Mouse (Mus musculus) neural tube, embryonic 11.5 days (tissue): ENCODE measurements at regions not wholly inside any gene's neighbourhood (a gene's known extent, or its start where the extent isn't known, plus 50 kb on each side); places are given as distances from the start of the nearest gene placed in this dataset.

Experiments used
- ATAC-seq: fragments of 200-750 bp; cut with Nextera tagmentation; 2 replicates; pipeline ENCODE4 v1.8.0; 2017; ENCODE audit warnings: moderate number of reproducible peaks, mild to moderate bottlenecking, moderate TSS enrichment, moderate library complexity; ENCODE audit not compliant: insufficient read depth, low FRiP score, low TSS enrichment
- DNase-seq: peaks from one replicate; pipeline ENCODE4 v3.0.0-alpha.2; 2015; ENCODE audit warnings: low spot score
- H3K27ac ChIP-seq: fragments of 300-500 bp; sonication (generic); 2 replicates; pipeline ENCODE4 v1.5.1; 2014; ENCODE audit warnings: low read depth, mild to moderate bottlenecking, low read length
- H3K27me3 ChIP-seq: fragments of 300-500 bp; sonication (generic); 2 replicates; pipeline ENCODE4 v1.6.1; 2014; ENCODE audit warnings: mild to moderate bottlenecking, low read length, mixed read lengths; ENCODE audit not compliant: control insufficient read depth, insufficient read depth
- H3K36me3 ChIP-seq: fragments of 300-500 bp; sonication (generic); 2 replicates; pipeline ENCODE4 v1.6.1; 2014; ENCODE audit warnings: mild to moderate bottlenecking, low read length, moderate library complexity, mixed read lengths; ENCODE audit not compliant: control insufficient read depth, insufficient read depth
- H3K4me1 ChIP-seq: fragments of 300-500 bp; sonication (generic); 2 replicates; pipeline ENCODE4 v1.6.1; 2014; ENCODE audit warnings: low read length, mixed read lengths; ENCODE audit not compliant: control insufficient read depth, insufficient read depth
- H3K4me2 ChIP-seq: fragments of 300-500 bp; sonication (generic); 2 replicates; pipeline ENCODE4 v1.6.1; 2014; ENCODE audit warnings: low read depth, mild to moderate bottlenecking, moderate library complexity
- H3K4me3 ChIP-seq: fragments of 300-500 bp; sonication (generic); 2 replicates; pipeline ENCODE4 v1.5.1; 2014; ENCODE audit warnings: low read depth, low read length
- H3K9ac ChIP-seq: fragments of 300-500 bp; sonication (generic); 2 replicates; pipeline ENCODE4 v1.6.1; 2014; ENCODE audit warnings: mild to moderate bottlenecking, low read length
- H3K9me3 ChIP-seq: fragments of 300-500 bp; sonication (generic); 2 replicates; pipeline ENCODE4 v1.6.1; 2016; ENCODE audit warnings: low read length; ENCODE audit not compliant: control insufficient read depth
- WGBS: fragments of 180-500 bp; shearing (Covaris S2); extraction: QIAGEN DNeasy Blood & Tissue Kit; methylation state at CpG from one replicate; pipeline ENCODE4 v1.1.7; 2014; 5-methylcytosine and 5-hydroxymethylcytosine counted together

GRCm38 (mm10) chr14:110047748-110048147 is 707.2 kb downstream of the Slitrk6 start:
- no peak for ATAC-seq
- DNase-seq: no peak
- 83% methylated on average over 3 of the region's 3 CpGs for WGBS

GRCm38 (mm10) chr14:110043211-110043610 is 711.7 kb downstream of the Slitrk6 start:
- Histone ChIP-seq H3K36me3 (no peaks in the 10 kb centered on the region), H3K4me1 (no peaks in the 10 kb centered on the region), H3K27me3 (no peaks in the 10 kb centered on the region), H3K9me3 (no peaks in the 10 kb centered on the region), H3K4me3 (no peak overlapping the region), H3K9ac (no peak overlapping the region), H3K4me2 (no peak overlapping the region), H3K27ac (no peak overlapping the region)
- DNase-seq: no peak
- ATAC-seq: no peak

More at GRCm38 (mm10) chr14:110047748-110048147, 707.2 kb downstream of the Slitrk6 start:
- H3K4me3 ChIP-seq: no peak overlapping the region
- H3K4me2 ChIP-seq: no peak overlapping the region
- no peaks in the 10 kb centered on the region for H3K4me1 ChIP-seq
- no peaks in the 10 kb centered on the region for H3K27me3 ChIP-seq
- no peak overlapping the region for H3K9ac ChIP-seq
- H3K36me3 ChIP-seq: no peaks in the 10 kb centered on the region
- no peaks in the 10 kb centered on the region for H3K9me3 ChIP-seq
- H3K27ac ChIP-seq: no peak overlapping the region

- Histone ChIP-seq H3K9ac (no peak overlapping the region), H3K9me3 (no peaks in the 10 kb centered on the region), H3K4me3 (no peak overlapping the region), H3K36me3 (no peaks in the 10 kb centered on the region), H3K4me1 (no peaks in the 10 kb centered on the region), H3K4me2 (no peak overlapping the region), H3K27ac (no peak overlapping the region), H3K27me3 (no peaks in the 10 kb centered on the region)
- DNase-seq (no peak), ATAC-seq (no peak)
- 81% methylated on average over 3 of the region's 3 CpGs for WGBS
These were observed 733.1 kb downstream of the Slitrk6 start for GRCm38 (mm10) chr14:110021812-110022211.

DNA sequence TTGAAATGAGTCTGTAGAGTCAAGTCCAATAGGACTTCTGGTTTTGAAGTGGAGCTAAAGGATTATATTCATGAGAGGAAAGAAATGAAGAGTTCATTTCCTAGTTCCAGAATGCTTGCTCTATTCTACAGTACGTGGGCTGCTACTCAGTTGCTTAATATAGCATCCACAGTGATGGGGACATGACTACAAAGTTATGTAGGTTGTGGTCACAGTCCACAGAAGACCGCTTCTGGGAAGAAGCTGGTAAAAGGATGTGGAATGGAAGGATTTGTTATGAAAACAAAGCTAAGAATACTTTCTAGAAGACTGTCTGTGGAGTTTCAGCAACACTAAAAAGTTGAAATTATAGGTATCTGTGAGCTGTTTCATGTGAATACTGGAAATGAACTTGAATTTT is 739.8 kb downstream of the Slitrk6 start:
- DNase-seq (no peak), ATAC-seq (no peak)
- H3K36me3 ChIP-seq: no peaks in the 10 kb centered on the region
- 80% methylated on average over 2 of the region's 2 CpGs for WGBS
- H3K9ac ChIP-seq: no peak overlapping the region
- no peaks in the 10 kb centered on the region for H3K27me3 ChIP-seq
- H3K4me3 ChIP-seq: no peak overlapping the region
- no peaks in the 10 kb centered on the region for H3K4me1 ChIP-seq
- H3K9me3 ChIP-seq: no peaks in the 10 kb centered on the region
- no peak overlapping the region for H3K4me2 ChIP-seq
- H3K27ac ChIP-seq: no peak overlapping the region

DNA sequence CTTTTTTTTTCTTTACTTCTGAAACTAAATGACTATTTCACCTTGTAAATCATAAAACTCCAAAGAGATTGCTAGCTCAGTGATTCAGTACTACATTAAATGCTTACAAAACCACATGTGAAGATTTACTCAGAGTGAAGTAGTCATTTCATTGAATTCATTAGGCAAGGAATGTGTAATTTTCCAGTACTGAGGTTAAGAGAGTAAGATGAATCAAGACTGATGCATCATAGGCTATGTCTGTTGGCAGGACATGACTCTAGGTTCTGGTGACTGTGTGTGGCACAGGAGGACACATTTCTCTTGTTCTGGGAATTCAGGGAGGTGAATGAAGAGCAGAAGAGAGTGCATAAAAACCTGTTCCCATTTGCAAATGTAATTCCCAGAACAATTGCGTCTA is 741.7 kb downstream of the Slitrk6 start:
- Histone ChIP-seq H3K27ac (no peak overlapping the region), H3K36me3 (no peaks in the 10 kb centered on the region), H3K9ac (no peak overlapping the region), H3K9me3 (no peaks in the 10 kb centered on the region), H3K4me3 (no peak overlapping the region), H3K27me3 (no peaks in the 10 kb centered on the region), H3K4me1 (no peaks in the 10 kb centered on the region), H3K4me2 (no peak overlapping the region)
- WGBS: 86% methylated on average over 1 of the region's 1 CpGs
- DNase-seq (no peak), ATAC-seq (no peak)

DNA sequence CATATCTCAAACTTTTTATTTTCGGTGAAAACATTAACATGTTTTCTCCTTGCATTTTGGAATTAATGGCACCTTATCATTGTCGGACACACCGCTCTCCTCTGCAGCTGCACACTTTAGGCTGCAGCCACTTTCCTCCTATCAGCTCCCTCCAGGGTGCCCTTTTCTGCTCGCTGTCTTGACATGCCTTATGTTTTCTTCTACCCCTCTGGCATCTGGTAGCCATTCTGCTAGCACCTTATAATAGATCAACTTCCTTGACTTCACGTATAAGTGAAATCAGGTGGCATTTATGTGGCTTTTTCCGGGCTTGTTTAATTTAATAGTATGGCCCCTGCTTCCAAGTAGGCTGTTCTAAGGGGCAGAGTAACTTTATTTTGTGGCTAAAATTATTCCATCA is 747.8 kb downstream of the Slitrk6 start:
- H3K4me3 ChIP-seq: no peak overlapping the region
- H3K36me3 ChIP-seq: no peaks in the 10 kb centered on the region
- no peaks in the 10 kb centered on the region for H3K27me3 ChIP-seq
- DNase-seq (no peak), ATAC-seq (no peak)
- no peaks in the 10 kb centered on the region for H3K4me1 ChIP-seq
- H3K4me2 ChIP-seq: no peak overlapping the region
- WGBS: 64% methylated on average over 6 of the region's 6 CpGs
- H3K27ac ChIP-seq: no peak overlapping the region
- H3K9ac ChIP-seq: no peak overlapping the region
- no peaks in the 10 kb centered on the region for H3K9me3 ChIP-seq

- no peak for DNase-seq
- no peaks in the 10 kb centered on the region for H3K27me3 ChIP-seq
- 78% methylated on average over 4 of the region's 4 CpGs for WGBS
- H3K4me3 ChIP-seq: no peak overlapping the region
- no peaks in the 10 kb centered on the region for H3K36me3 ChIP-seq
- H3K9ac ChIP-seq: no peak overlapping the region
- H3K4me1 ChIP-seq: no peaks in the 10 kb centered on the region
- no peaks in the 10 kb centered on the region for H3K9me3 ChIP-seq
- no peak overlapping the region for H3K4me2 ChIP-seq
- no peak overlapping the region for H3K27ac ChIP-seq
- no peak for ATAC-seq
These were observed 769.9 kb downstream of the Slitrk6 start for GRCm38 (mm10) chr14:109985026-109985425.

- no peak overlapping the region for H3K4me2 ChIP-seq
- no peaks in the 10 kb centered on the region for H3K36me3 ChIP-seq
- H3K9ac ChIP-seq: no peak overlapping the region
- 91% methylated on average over 3 of the region's 3 CpGs for WGBS
- DNase-seq: no peak
- no peak overlapping the region for H3K27ac ChIP-seq
- no peak overlapping the region for H3K4me3 ChIP-seq
- H3K27me3 ChIP-seq: no peaks in the 10 kb centered on the region
- no peak for ATAC-seq
- no peaks in the 10 kb centered on the region for H3K9me3 ChIP-seq
- H3K4me1 ChIP-seq: no peaks in the 10 kb centered on the region
These were observed 796.9 kb downstream of the Slitrk6 start for GRCm38 (mm10) chr14:109958008-109958407.

DNA sequence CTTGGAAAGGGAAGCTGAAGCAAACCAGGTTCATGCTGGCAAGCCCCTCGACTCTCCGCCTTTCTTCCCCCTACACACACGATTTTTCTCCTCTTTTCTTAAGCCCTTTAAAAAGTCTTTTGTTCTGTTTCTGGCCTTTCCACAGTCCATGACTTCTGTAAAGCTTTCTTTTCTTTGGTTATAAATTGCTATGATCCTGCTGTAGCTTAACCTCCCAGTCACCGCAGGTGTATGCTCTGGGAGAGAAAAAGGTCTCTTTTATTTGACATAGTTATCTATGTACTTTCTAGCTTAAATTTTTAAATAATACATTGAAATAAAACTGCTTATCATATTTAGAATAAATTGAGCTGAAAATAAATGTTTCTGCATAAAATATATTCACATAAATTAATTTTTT is 813.0 kb downstream of the Slitrk6 start:
- ATAC-seq: no peak
- Histone ChIP-seq H3K9ac (no peak overlapping the region), H3K36me3 (no peaks in the 10 kb centered on the region), H3K4me3 (no peak overlapping the region), H3K4me2 (no peak overlapping the region), H3K27me3 (no peaks in the 10 kb centered on the region), H3K9me3 (no peaks in the 10 kb centered on the region), H3K4me1 (no peaks in the 10 kb centered on the region), H3K27ac (no peak overlapping the region)
- 83% methylated on average over 4 of the region's 4 CpGs for WGBS
- DNase-seq: no peak
